Mouse (Mus musculus) spleen, adult 18-20 months (tissue): ENCODE data around the gene Sowaha.
"Not testable (repeated sequence)": the region's sequence is repeated elsewhere in the genome, so short reads cannot be mapped to it uniquely, and the experiment has no call there.

Experiments used
- DNase-seq, 2 experiments: peaks; one replicate each; pipeline ENCODE4 v3.0.0; 2022; ENCODE audit warnings: mixed read lengths in 2 of 2

Sowaha gene

GRCm38 (mm10) chr11:53435504-53435903, 44.6 kb downstream of the Sowaha start:
- DNase-seq: no peak

DNA sequence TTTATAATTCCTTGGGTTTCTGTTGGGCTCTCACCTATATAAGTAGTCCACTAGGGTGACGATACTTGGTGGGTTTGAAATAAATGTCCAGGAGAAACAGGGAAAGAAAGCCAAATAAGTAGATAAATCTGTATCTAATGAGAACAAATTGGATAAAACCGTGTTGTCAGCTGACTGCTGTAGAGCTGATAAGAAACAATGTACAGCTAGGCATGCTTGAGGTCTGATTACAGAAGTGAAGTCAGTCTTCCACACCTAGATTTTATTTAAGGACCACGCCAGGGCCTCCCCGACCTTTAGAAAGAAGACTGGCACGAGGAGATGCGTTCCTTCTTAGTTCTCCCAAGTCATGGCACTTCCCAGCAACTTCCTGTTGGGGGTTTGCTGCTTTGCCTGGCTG, 47.0 kb downstream of the Sowaha start:
- DNase-seq: no peak

- peak in 1 of 2 experiments; percentile 12 for DNase-seq
Observed at GRCm38 (mm10) chr11:53431347-53432056, 48.6 kb downstream of the Sowaha start.

DNA sequence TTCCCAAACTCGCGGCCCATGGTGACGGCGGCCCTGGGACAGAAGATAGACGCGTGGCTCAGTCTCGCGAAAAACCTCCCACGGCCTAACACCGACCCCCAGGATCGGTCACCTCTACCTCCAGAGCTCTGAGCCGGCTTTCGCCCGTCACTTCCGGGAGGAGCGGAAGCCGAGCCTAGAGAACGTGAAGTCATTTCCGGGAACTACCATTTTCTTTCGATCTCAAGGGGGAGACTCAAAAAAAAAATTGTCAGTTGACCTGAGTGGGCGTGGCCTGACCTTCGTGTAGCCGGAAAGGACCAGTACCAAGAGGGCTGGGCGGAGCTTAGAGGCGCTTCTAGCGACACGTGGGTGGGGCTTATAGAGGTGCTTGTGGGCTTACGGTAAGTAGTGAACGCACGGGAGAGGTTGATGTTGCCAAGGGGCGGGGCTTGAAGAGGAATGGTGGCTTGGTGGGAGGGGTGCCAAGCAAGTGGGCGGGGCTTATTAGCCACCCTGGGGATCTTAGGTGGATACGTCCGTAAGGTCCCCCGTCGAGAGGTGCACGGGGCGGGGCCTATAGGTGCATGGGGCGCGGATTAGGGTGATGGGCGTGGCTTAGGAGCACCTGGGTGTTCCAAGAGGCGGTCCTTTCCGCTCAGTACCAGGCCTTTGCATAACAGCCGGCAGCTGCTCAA, 49.3 kb downstream of the Sowaha start, which contains the start of the genes Uqcrq and Gdf9:
Gene Uqcrq, minus strand, starts transcription at position 162 of the 677 bp plus-strand sequence.
Gene Gdf9, plus strand, starts transcription at position 354 of the 677 bp plus-strand sequence.
- peak; percentile 97 to 99 for DNase-seq

GRCm38 (mm10) chr11:53430300-53430669, 49.8 kb downstream of the Sowaha start:
- no peak for DNase-seq

DNA sequence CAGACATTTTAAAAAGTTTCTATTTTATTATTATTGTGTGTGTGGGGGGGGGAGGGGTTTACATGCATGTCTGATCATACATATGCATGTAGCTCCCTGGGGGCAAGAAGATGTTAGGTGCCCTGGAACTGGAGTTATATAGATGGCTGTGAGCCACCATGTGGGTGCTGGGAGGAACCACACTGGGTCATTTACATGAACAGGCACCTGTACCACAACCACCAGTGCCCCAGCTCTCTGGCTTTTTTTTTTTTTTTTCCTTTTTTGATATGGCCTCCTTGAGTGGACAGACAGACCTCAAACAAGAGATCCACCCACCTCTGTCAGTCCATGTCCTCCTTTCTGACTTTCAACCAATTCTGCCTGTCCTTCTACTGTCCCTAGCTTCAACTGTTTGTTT, 50.9 kb downstream of the Sowaha start:
- DNase-seq: no peak

GRCm38 (mm10) chr11:53428716-53429057, 51.4 kb downstream of the Sowaha start:
- no peak for DNase-seq

DNA sequence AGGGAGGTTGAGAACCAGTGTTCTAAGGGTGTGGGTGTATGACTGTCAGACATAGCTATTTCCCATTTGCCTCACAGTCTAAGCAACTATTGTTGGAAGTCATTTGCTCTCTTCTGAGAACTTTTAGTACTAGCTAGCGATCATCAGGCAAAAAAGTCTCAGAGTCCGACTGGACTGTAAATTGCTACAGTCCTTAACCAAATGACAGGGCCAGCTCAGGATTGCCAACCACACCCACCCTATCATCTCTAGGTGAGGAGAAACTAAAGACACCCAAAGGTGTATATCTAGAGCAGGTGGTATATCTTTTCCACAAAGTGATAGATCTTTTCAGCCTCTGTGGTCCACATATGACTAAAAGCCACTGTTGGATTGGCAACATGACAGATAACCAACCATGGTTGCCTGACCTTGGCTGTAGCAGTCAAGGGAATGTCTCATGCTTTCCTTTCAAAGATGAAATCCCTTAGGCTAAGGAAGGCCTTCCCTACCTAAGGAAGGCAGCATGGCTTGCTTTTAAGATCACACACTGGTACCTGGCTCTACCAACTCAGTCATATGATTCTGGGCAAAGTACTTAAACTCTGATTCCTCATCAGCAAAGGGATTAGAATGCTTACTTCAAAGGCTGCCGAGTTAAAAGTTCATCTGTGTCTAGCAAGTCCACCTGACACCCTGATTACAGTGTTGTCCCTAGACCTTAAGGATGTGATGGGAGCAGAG, 51.9 kb downstream of the Sowaha start:
- no peak for DNase-seq

GRCm38 (mm10) chr11:53426914-53427313, 53.2 kb downstream of the Sowaha start:
- DNase-seq: not testable (repeated sequence)
